Mouse (Mus musculus) MEL (cell line): ENCODE data around the gene Gcm1.

ENCODE experiments used
- CTCF ChIP-seq, 3 experiments: IDR thresholded peaks in 2 of 3; conservative IDR thresholded peaks in 1 of 3; 2 replicates each; pipeline ENCODE4 v1.5.1; 2011 to 2012; ENCODE audit warnings: low read length in 3 of 3, low read depth in 2 of 3, mild to moderate bottlenecking in 2 of 3, improper control_type of control experiment in 1 of 3, inconsistent platforms in 1 of 3, mixed read lengths in 1 of 3, moderate library complexity in 1 of 3; ENCODE audit not compliant: control insufficient read depth in 1 of 3, insufficient read depth in 1 of 3, poor library complexity in 1 of 3, severe bottlenecking in 1 of 3
- ETS1 ChIP-seq: IDR thresholded peaks from 2 replicates; pipeline ENCODE4 v1.6.1; 2012; ENCODE audit warnings: low read depth, mild to moderate bottlenecking, inconsistent platforms, low read length, improper control_type of control experiment, moderate library complexity
- MAFK ChIP-seq: IDR thresholded peaks from 2 replicates; pipeline ENCODE4 v1.6.1; 2011; ENCODE audit warnings: low read depth, mild to moderate bottlenecking, low read length, improper control_type of control experiment, borderline replicate concordance
- MYC ChIP-seq: IDR thresholded peaks from 2 replicates; pipeline ENCODE4 v1.6.1; 2011; ENCODE audit warnings: low read depth, mild to moderate bottlenecking, low read length, improper control_type of control experiment, moderate library complexity
- NRF1 ChIP-seq: IDR thresholded peaks from 2 replicates; pipeline ENCODE4 v1.6.1; 2014; ENCODE audit warnings: low read depth, mild to moderate bottlenecking, inconsistent platforms, low read length, improper control_type of control experiment, moderate library complexity; ENCODE audit not compliant: poor library complexity, insufficient read depth, severe bottlenecking
- POLR2A ChIP-seq, 2 experiments: IDR thresholded peaks; 2 replicates each; pipeline ENCODE4 v1.6.1; 2011 to 2012; ENCODE audit warnings: low read length in 2 of 2, mild to moderate bottlenecking in 2 of 2, control low read depth in 1 of 2, improper control_type of control experiment in 1 of 2, low read depth in 1 of 2, moderate library complexity in 1 of 2; ENCODE audit not compliant: control insufficient read depth in 1 of 2, insufficient read depth in 1 of 2, poor library complexity in 1 of 2
- POLR2AphosphoS5 ChIP-seq: IDR thresholded peaks from 2 replicates; pipeline ENCODE4 v1.6.1; 2012; ENCODE audit warnings: low read depth, borderline replicate concordance, mild to moderate bottlenecking, inconsistent platforms, low read length, moderate library complexity, mixed read lengths
- USF2 ChIP-seq, 2 experiments: IDR thresholded peaks; 2 replicates each; pipeline ENCODE4 v1.6.1; 2011 to 2012; ENCODE audit warnings: improper control_type of control experiment in 2 of 2, low read length in 2 of 2, borderline replicate concordance in 1 of 2, inconsistent platforms in 1 of 2, low read depth in 1 of 2, mild to moderate bottlenecking in 1 of 2; ENCODE audit not compliant: insufficient read depth in 1 of 2

GRCm38 (mm10) chr9:78030835-78031456, 20.8 kb upstream of the Gcm1 start:
- TF ChIP-seq MAFK, result no peak
- TF ChIP-seq POLR2A (IDR thresholded peaks at IDR 0.05; ENCODE audit: control insufficient read depth in 1 of 2, insufficient read depth in 1 of 2, low read depth in 1 of 2, low read length in 2 of 2, poor library complexity in 1 of 2), result no peak
- no peak for TF ChIP-seq NRF1
- no peak for TF ChIP-seq MYC
- no peak for TF ChIP-seq POLR2AphosphoS5
- no peak for TF ChIP-seq CTCF (IDR thresholded peaks at IDR 0.05 in 2 of 3, conservative IDR thresholded peaks at IDR 0.05 in 1 of 3; ENCODE audit: control insufficient read depth in 1 of 3, insufficient read depth in 1 of 3, low read depth in 2 of 3, low read length in 3 of 3, poor library complexity in 1 of 3, severe bottlenecking in 1 of 3)
- no peak for TF ChIP-seq USF2 (IDR thresholded peaks at IDR 0.05; ENCODE audit: borderline replicate concordance in 1 of 2, insufficient read depth in 1 of 2, low read depth in 1 of 2, low read length in 2 of 2)
- TF ChIP-seq ETS1, result no peak
